Mouse (Mus musculus) midbrain, embryonic 13.5 days (tissue): ENCODE measurements around the gene Tmem217. TPM values are rescaled to one million over a fixed set of nuclear protein-coding genes. Genes with fewer than 3 reads are reported as not detected.

Experiments used
- ATAC-seq: fragments of 200-750 bp; cut with Nextera tagmentation; 2 replicates; pipeline ENCODE4 v1.8.0; 2017; ENCODE audit warnings: mild to moderate bottlenecking, moderate TSS enrichment, moderate library complexity
- H3K27ac ChIP-seq: fragments of 300-500 bp; sonication (generic); 2 replicates; pipeline ENCODE4 v1.5.1; 2015; ENCODE audit warnings: inconsistent platforms, mild to moderate bottlenecking, moderate library complexity
- H3K27me3 ChIP-seq: fragments of 300-500 bp; sonication (generic); 2 replicates; pipeline ENCODE4 v1.6.1; 2015; ENCODE audit warnings: mild to moderate bottlenecking, inconsistent platforms
- H3K36me3 ChIP-seq: fragments of 300-500 bp; sonication (generic); 2 replicates; pipeline ENCODE4 v1.6.1; 2015; ENCODE audit warnings: mild to moderate bottlenecking, inconsistent platforms
- H3K4me1 ChIP-seq: fragments of 300-500 bp; sonication (generic); replicated peaks from 2 replicates; pipeline ENCODE4 v1.6.1; 2015; ENCODE audit warnings: inconsistent platforms
- H3K4me2 ChIP-seq: fragments of 300-500 bp; sonication (generic); replicated peaks from 2 replicates; pipeline ENCODE4 v1.6.1; 2015; ENCODE audit warnings: moderate library complexity, mild to moderate bottlenecking, inconsistent platforms
- H3K4me3 ChIP-seq: fragments of 300-500 bp; sonication (generic); replicated peaks from 2 replicates; pipeline ENCODE4 v1.5.1; 2015; ENCODE audit warnings: mild to moderate bottlenecking, inconsistent platforms
- H3K9ac ChIP-seq: fragments of 300-500 bp; sonication (generic); replicated peaks from 2 replicates; pipeline ENCODE4 v1.6.1; 2015; ENCODE audit warnings: mild to moderate bottlenecking, inconsistent platforms
- H3K9me3 ChIP-seq: fragments of 300-500 bp; sonication (generic); 2 replicates; pipeline ENCODE4 v1.6.1; 2016; ENCODE audit warnings: mild to moderate bottlenecking, inconsistent platforms
- WGBS: fragments of 180-500 bp; shearing (Covaris S2); methylation state at CpG from one replicate; pipeline ENCODE4 v1.1.7; 2015; 5-methylcytosine and 5-hydroxymethylcytosine counted together
- polyA plus RNA-seq: library from polyadenylated mRNA; unstranded; fragments of >200 nt; fragmentation: Nextera tagmentation; extraction: Ambion mirVana; gene quantifications from 2 replicates; pipeline ENCODE4 v1.2.1, GENCODE M21; 2015

Gene Tmem217
- 1.1 and 2.2 TPM in 2 replicates for polyA plus RNA-seq

- Histone ChIP-seq H3K36me3 (peaks cover 4% of the 10 kb centered on the region; the same call in 1 of the 2 replicates), H3K27ac (no peak within 1 kb of the TSS), H3K4me1 (peaks cover 18% of the 10 kb centered on the region), H3K9ac (no peak within 1 kb of the TSS), H3K4me3 (no peak within 1 kb of the TSS), H3K9me3 (no peaks in the 10 kb centered on the region), H3K4me2 (0 out of 2 replicates have a peak within 1 kb of the TSS, but pooled peaks have one; percentile 93), H3K27me3 (0 out of 2 replicates have a peak, but pooled peaks cover 2% of the 10 kb centered on the region)
- WGBS: 93% methylated on average over 5 of the region's 5 CpGs
- no peak for ATAC-seq
Observed at GRCm38 (mm10) chr17:29552162-29552732, at the start of gene Tmem217. Gene Tmem217, minus strand, starts transcription at chr17:29552385.

GRCm38 (mm10) chr17:29601391-29601790 lies 49.2 kb upstream of the Tmem217 start:
- Histone ChIP-seq H3K9ac (0 out of 2 replicates have a peak overlapping the region, but pooled peaks have one; percentile 28), H3K4me1 (peaks cover 14% of the 10 kb centered on the region), H3K4me3 (no peak overlapping the region), H3K27ac (no peak overlapping the region), H3K4me2 (no peak overlapping the region), H3K9me3 (no peaks in the 10 kb centered on the region), H3K27me3 (no peaks in the 10 kb centered on the region), H3K36me3 (peaks cover 64% of the 10 kb centered on the region)
- no peak for ATAC-seq
- 76% methylated on average over 4 of the region's 4 CpGs for WGBS

- ATAC-seq: no peak
- H3K36me3 ChIP-seq: peaks cover 75% of the 10 kb centered on the region
- WGBS: 91% methylated on average over 8 of the region's 8 CpGs
- no peak overlapping the region for H3K27ac ChIP-seq
- H3K9ac ChIP-seq: no peak overlapping the region
- peaks cover 20% of the 10 kb centered on the region for H3K4me1 ChIP-seq
- H3K4me2 ChIP-seq: no peak overlapping the region
- H3K4me3 ChIP-seq: no peak overlapping the region
- no peaks in the 10 kb centered on the region for H3K27me3 ChIP-seq
- no peaks in the 10 kb centered on the region for H3K9me3 ChIP-seq
Observed at GRCm38 (mm10) chr17:29599537-29599936, 47.4 kb upstream of the Tmem217 start.

- H3K4me1 ChIP-seq: peaks cover 20% of the 10 kb centered on the region
- H3K9ac ChIP-seq: no peak overlapping the region
- peaks cover 80% of the 10 kb centered on the region for H3K36me3 ChIP-seq
- ATAC-seq: no peak
- H3K9me3 ChIP-seq: no peaks in the 10 kb centered on the region
- WGBS: 92% methylated on average over 14 of the region's 14 CpGs
- H3K27me3 ChIP-seq: no peaks in the 10 kb centered on the region
- H3K4me2 ChIP-seq: no peak overlapping the region
- H3K4me3 ChIP-seq: no peak overlapping the region
- no peak overlapping the region for H3K27ac ChIP-seq
Observed at GRCm38 (mm10) chr17:29599051-29599450, 46.9 kb upstream of the Tmem217 start.

- Histone ChIP-seq H3K4me1 (peaks cover 20% of the 10 kb centered on the region), H3K27ac (no peak overlapping the region; the same call in 1 of the 2 replicates), H3K4me2 (no peak overlapping the region), H3K9me3 (no peaks in the 10 kb centered on the region), H3K4me3 (no peak overlapping the region), H3K36me3 (peaks cover 68% of the 10 kb centered on the region), H3K9ac (no peak overlapping the region), H3K27me3 (no peaks in the 10 kb centered on the region)
- WGBS: 75% methylated on average over 13 of the region's 13 CpGs
- ATAC-seq: no peak
Observed at GRCm38 (mm10) chr17:29596771-29597132, 44.6 kb upstream of the Tmem217 start.

- ATAC-seq: no peak
- WGBS: 77% methylated on average over 15 of the region's 15 CpGs
- peaks cover 20% of the 10 kb centered on the region for H3K4me1 ChIP-seq
- peaks cover 61% of the 10 kb centered on the region for H3K36me3 ChIP-seq
- no peaks in the 10 kb centered on the region for H3K27me3 ChIP-seq
- H3K9me3 ChIP-seq: no peaks in the 10 kb centered on the region
- H3K27ac ChIP-seq: no peak overlapping the region; the same call in 1 of the 2 replicates
- H3K4me2 ChIP-seq: no peak overlapping the region
- 0 out of 2 replicates have a peak overlapping the region, but pooled peaks have one; percentile 23 for H3K9ac ChIP-seq
- no peak overlapping the region for H3K4me3 ChIP-seq
Observed at GRCm38 (mm10) chr17:29595891-29596770, 43.9 kb upstream of the Tmem217 start.

GRCm38 (mm10) chr17:29589221-29589898 lies 37.2 kb upstream of the Tmem217 start:
- Histone ChIP-seq H3K27ac (peak overlapping the region; percentile 35), H3K4me2 (no peak overlapping the region), H3K9ac (no peak overlapping the region), H3K9me3 (no peaks in the 10 kb centered on the region), H3K27me3 (no peaks in the 10 kb centered on the region), H3K4me1 (peaks cover 18% of the 10 kb centered on the region), H3K36me3 (peaks cover 19% of the 10 kb centered on the region), H3K4me3 (no peak overlapping the region)
- WGBS: 39% methylated on average over 11 of the region's 11 CpGs
- ATAC-seq: peak; percentile 81

- Histone ChIP-seq H3K4me3 (no peak overlapping the region), H3K36me3 (peaks cover 32% of the 10 kb centered on the region), H3K9ac (no peak overlapping the region), H3K4me1 (peaks cover 18% of the 10 kb centered on the region), H3K4me2 (no peak overlapping the region), H3K27me3 (no peaks in the 10 kb centered on the region), H3K9me3 (no peaks in the 10 kb centered on the region), H3K27ac (no peak overlapping the region)
- no peak for ATAC-seq
- 85% methylated on average over 9 of the region's 9 CpGs for WGBS
Observed at GRCm38 (mm10) chr17:29586921-29587320, 34.7 kb upstream of the Tmem217 start.

GRCm38 (mm10) chr17:29585446-29585845 lies 33.3 kb upstream of the Tmem217 start:
- Histone ChIP-seq H3K36me3 (peaks cover 44% of the 10 kb centered on the region), H3K4me3 (no peak overlapping the region), H3K27ac (no peak overlapping the region), H3K4me2 (no peak overlapping the region), H3K9me3 (no peaks in the 10 kb centered on the region), H3K9ac (no peak overlapping the region), H3K4me1 (peaks cover 18% of the 10 kb centered on the region), H3K27me3 (no peaks in the 10 kb centered on the region)
- no peak for ATAC-seq
- 94% methylated on average over 6 of the region's 6 CpGs for WGBS

- no peaks in the 10 kb centered on the region for H3K27me3 ChIP-seq
- peaks cover 47% of the 10 kb centered on the region for H3K36me3 ChIP-seq
- no peak overlapping the region for H3K4me3 ChIP-seq
- no peak overlapping the region for H3K9ac ChIP-seq
- no peak overlapping the region for H3K27ac ChIP-seq
- peaks cover 14% of the 10 kb centered on the region for H3K4me1 ChIP-seq
- WGBS: 69% methylated on average over 3 of the region's 3 CpGs
- H3K9me3 ChIP-seq: no peaks in the 10 kb centered on the region
- ATAC-seq: no peak
- H3K4me2 ChIP-seq: no peak overlapping the region
Observed at GRCm38 (mm10) chr17:29584737-29585136, 32.6 kb upstream of the Tmem217 start.

- no peaks in the 10 kb centered on the region for H3K9me3 ChIP-seq
- 84% methylated on average over 5 of the region's 5 CpGs for WGBS
- no peaks in the 10 kb centered on the region for H3K27me3 ChIP-seq
- H3K36me3 ChIP-seq: peaks cover 52% of the 10 kb centered on the region
- H3K4me3 ChIP-seq: no peak overlapping the region
- H3K9ac ChIP-seq: no peak overlapping the region
- H3K4me2 ChIP-seq: no peak overlapping the region
- peaks cover 10% of the 10 kb centered on the region for H3K4me1 ChIP-seq
- H3K27ac ChIP-seq: no peak overlapping the region
- ATAC-seq: no peak
Observed at GRCm38 (mm10) chr17:29584306-29584705, 32.1 kb upstream of the Tmem217 start.

- Histone ChIP-seq H3K27me3 (no peaks in the 10 kb centered on the region), H3K9me3 (no peaks in the 10 kb centered on the region), H3K9ac (no peak overlapping the region), H3K4me3 (no peak overlapping the region), H3K36me3 (peaks cover 59% of the 10 kb centered on the region), H3K4me1 (peaks cover 3% of the 10 kb centered on the region; the same call in 1 of the 2 replicates), H3K4me2 (no peak overlapping the region), H3K27ac (no peak overlapping the region)
- ATAC-seq: no peak
- 84% methylated on average over 5 of the region's 5 CpGs for WGBS
Observed at GRCm38 (mm10) chr17:29583569-29583968, 31.4 kb upstream of the Tmem217 start.
